Mouse (Mus musculus) left cerebral cortex, postnatal 25 days (tissue): ENCODE data around the gene Srebf2. TPM values are rescaled to one million over a fixed set of nuclear protein-coding genes. Genes with fewer than 3 reads are reported as not detected.
"Not testable (repeated sequence)": the region's sequence is repeated elsewhere in the genome, so short reads cannot be mapped to it uniquely, and the experiment has no call there.

Source experiments
- DNase-seq, 2 experiments: peaks; one replicate each; pipeline ENCODE4 v3.0.0; 2022; ENCODE audit warnings: low spot score in 2 of 2, mixed read lengths in 1 of 2
- intact Hi-C: fragments of 180-260 bp; cut with DNase I; formaldehyde crosslinking; loops from one replicate; pipeline ENCODE4 v1.15.1; 2025
- microRNA-seq, 2 experiments: library from miRNA; unstranded; fragments of <30 nt; microRNA quantifications; one replicate each; pipeline ENCODE4 v1.2.0; 2022
- total RNA-seq, 2 experiments: library from RNA; stranded (reverse); gene quantifications; 2 replicates each; pipeline ENCODE4 v1.2.3; 2021

Srebf2 gene
- total RNA-seq, 2 experiments from 2014 or later = 179 to 183 TPM

DNA sequence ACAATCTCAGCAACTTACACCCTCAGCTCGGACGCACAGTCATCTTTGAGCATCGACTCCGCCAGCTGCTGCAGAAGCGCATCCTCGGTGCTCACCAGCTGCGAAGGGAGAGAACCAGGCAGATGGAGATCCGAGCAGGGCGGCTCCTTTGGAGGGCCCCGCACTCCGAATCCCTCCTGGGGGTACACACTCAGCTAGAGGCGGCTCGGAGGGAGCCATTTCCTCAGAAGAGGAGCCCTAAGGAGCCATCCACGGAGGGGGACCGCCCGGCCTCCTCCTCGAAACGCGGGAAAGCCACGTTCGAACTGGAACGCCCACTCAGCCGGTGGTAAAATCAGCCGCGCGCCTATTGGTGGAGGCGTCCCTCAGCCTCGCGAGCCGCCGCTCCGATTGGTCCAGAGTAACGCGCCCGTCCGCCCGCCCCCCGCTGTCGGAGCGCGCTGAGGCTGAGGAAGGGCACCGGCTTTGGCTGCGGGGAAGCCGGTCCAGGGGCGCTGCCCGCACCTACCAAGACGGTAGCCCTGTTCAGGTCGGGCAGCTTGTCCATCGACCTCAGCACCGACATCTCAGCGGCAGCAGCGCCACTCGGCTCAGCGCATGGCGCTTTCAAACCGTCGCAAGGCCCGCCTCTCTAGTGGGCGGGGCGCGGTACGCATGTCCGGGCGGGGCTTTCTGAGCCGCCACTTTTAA, 97.3 kb downstream of the Srebf2 start, which contains the start of gene Cenpm:
Gene Cenpm (minus strand): TSS at position 634 of the 690 bp plus-strand sequence.
- intact Hi-C loops = no loop called here
- DNase-seq = peak; percentile 94

DNA sequence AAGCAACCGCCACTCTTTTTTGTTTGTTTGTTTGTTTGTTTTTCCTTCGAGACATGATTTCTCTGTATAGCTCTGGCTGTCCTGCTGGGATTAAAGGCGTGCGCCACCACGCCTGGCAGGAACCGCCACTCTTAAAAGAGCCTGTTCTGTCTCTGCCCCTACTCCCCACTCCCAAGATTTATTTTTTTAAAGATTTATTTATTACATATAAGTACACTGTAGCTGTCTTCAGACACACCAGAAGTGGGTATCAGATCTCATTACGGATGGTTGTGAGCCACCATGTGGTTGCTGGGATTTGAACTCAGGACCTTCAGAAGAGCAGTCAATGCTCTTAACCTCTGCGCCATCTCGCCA, 97.8 kb downstream of the Srebf2 start:
- intact Hi-C loops, DNase-seq: not testable (repeated sequence)

DNA sequence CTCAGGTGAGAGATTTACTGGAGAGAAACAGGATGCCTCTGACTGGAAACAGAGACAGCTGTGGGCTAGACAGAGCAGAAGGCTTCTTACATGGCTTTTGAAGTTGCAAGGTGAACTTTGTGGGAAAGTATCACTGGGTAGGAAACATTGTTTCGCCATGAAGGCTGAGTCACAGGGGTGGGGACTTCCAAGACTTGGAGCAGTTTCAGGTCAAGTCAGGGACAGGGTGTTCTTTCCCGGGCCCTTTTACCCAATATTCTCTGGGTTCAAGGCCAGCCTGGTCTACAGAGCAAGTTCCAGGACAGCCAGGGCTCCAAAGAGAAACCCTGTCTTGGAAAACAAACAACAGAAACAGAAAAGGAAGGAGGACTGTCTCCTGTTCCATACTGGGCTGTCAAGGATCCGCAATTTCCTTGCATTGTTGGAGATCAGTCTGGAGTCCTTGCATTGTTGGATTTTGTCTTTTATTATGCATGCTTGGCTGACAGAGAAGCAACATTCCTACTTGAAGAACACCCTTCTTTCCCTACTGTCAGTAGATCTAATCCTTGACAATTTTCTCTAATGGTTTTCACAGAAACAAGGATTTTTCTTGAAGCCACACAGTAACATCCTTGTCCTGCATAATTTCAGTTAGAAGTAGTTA, 100.3 kb downstream of the Srebf2 start:
- no peak for DNase-seq
- intact Hi-C loops = no loop called here

DNA sequence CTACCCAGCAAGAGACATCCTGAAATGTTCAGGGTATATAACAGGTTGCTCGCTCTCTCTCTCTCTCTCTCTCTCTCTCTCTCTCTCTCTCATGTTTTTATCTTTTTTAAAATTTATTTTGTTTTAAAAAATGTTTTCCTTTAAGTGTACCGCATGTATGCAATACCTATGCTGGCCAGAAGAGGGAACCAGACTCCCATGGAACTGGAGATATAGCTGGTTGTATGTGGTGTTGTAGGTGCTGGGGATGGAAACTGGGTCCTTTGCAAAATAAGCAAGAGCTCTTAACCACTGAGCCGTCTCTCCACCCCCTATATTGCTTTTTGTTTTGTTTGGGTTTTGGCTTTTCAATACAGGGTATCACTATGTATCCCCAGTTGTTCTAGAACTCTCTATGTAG, 104.6 kb downstream of the Srebf2 start:
- intact Hi-C loops = no loop called here
- DNase-seq = no peak

DNA sequence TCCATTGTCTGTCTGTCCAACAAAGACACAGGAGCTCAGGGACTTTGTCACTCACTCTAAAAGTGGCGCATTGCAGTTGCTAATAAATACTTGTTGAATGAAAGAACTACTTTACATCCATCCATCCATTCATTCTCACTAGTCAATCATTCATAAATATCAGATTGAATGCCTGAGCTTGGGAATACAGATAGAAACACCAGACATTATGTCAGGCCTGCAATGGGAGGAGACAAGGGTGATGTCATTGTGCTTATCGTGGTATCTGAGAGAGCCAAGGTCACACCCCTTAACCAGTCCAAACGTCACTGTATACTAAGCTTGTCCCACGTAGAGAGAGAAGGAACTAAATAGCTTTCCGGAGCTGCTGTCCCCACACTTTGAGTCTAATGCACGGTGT, 105.1 kb downstream of the Srebf2 start, which contains the start of gene 1500009C09Rik:
Gene 1500009C09Rik (plus strand): TSS at position 301 of the 400 bp plus-strand sequence.
- intact Hi-C loops = no loop called here
- DNase-seq = no peak

Small RNAs within 50 kb of the gene (microRNA-seq; reads per million reads assigned to microRNA genes)
- gene Mir33 = 34.3 to 35.2 reads per million in 2 experiments

Other genes starting within 250 kb of the Srebf2 start
- gene Polr3h, start 220.9 kb upstream of the Srebf2 start, total RNA-seq = 10 to 100 TPM; 49.8 to 56.5 TPM
- 10 to 100 TPM; 96.0 to 98.3 TPM for gene Csdc2, start 210.4 kb upstream of the Srebf2 start, total RNA-seq
- gene Pmm1, start 186.3 kb upstream of the Srebf2 start, total RNA-seq = 100 to 1,000 TPM; 203 to 208 TPM
- gene 1700029P11Rik, start 166.6 kb upstream of the Srebf2 start, total RNA-seq = not detected
- gene Xrcc6, start 159.3 kb upstream of the Srebf2 start, total RNA-seq = 10 to 100 TPM; 19.5 to 23.7 TPM
- 100 to 1,000 TPM; 106 to 109 TPM for gene Desi1, start 113.3 kb upstream of the Srebf2 start, total RNA-seq
- 100 to 1,000 TPM; 101 to 113 TPM for gene Snu13, start 99.6 kb upstream of the Srebf2 start, total RNA-seq
- gene 4930407I10Rik, start 88.0 kb upstream of the Srebf2 start, total RNA-seq = not detected
- gene Mei1, start 77.2 kb upstream of the Srebf2 start, total RNA-seq = 1 to 10 TPM; 2.5 to 2.8 TPM
- 10 to 100 TPM; 13.6 to 13.8 TPM for gene Ccdc134, start 19.3 kb upstream of the Srebf2 start, total RNA-seq
- 1 to 10 TPM; 2.3 to 4.2 TPM for gene Shisa8, start 65.6 kb downstream of the Srebf2 start, total RNA-seq
- gene Tnfrsf13c, start 77.2 kb downstream of the Srebf2 start, total RNA-seq = under 1 TPM; 0.41 TPM
- gene Cenpm, start 97.6 kb downstream of the Srebf2 start, total RNA-seq = 1 to 10 TPM; 3.5 to 3.9 TPM
- gene 1500009C09Rik, start 105.2 kb downstream of the Srebf2 start, total RNA-seq = 100 to 1,000 TPM in 1 of 2 experiments, 10 to 100 TPM in 1; 99.5 to 102 TPM
- gene Sept3, start 127.7 kb downstream of the Srebf2 start, total RNA-seq = 100 to 1,000 TPM; 436 to 478 TPM
- gene Wbp2nl, start 151.8 kb downstream of the Srebf2 start, total RNA-seq = not detected
- gene Naga, start 191.7 kb downstream of the Srebf2 start, total RNA-seq = 10 to 100 TPM; 30.4 to 38.0 TPM
- gene Pheta2, start 191.8 kb downstream of the Srebf2 start, total RNA-seq = under 1 TPM; 0.46 to 0.53 TPM
- 100 to 1,000 TPM; 136 to 138 TPM for gene Smdt1, start 191.8 kb downstream of the Srebf2 start, total RNA-seq
- gene Ndufa6, start 207.1 kb downstream of the Srebf2 start, total RNA-seq = 100 to 1,000 TPM; 191 to 196 TPM
- 10 to 100 TPM; 34.4 TPM for gene Cyp2d22, start 233.1 kb downstream of the Srebf2 start, total RNA-seq
- under 1 TPM in 1 of 2 experiments, not detected in 1; 0.53 TPM for gene Cyp2d11, start 246.8 kb downstream of the Srebf2 start, total RNA-seq